Mouse (Mus musculus) spleen, postnatal 14 days (tissue): ENCODE measurements around the gene Kdelc1.

Experiments
- DNase-seq, 2 experiments: peaks; one replicate each; pipeline ENCODE4 v3.0.0; 2021 to 2022; ENCODE audit warnings: low spot score in 2 of 2

Gene Kdelc1

DNA sequence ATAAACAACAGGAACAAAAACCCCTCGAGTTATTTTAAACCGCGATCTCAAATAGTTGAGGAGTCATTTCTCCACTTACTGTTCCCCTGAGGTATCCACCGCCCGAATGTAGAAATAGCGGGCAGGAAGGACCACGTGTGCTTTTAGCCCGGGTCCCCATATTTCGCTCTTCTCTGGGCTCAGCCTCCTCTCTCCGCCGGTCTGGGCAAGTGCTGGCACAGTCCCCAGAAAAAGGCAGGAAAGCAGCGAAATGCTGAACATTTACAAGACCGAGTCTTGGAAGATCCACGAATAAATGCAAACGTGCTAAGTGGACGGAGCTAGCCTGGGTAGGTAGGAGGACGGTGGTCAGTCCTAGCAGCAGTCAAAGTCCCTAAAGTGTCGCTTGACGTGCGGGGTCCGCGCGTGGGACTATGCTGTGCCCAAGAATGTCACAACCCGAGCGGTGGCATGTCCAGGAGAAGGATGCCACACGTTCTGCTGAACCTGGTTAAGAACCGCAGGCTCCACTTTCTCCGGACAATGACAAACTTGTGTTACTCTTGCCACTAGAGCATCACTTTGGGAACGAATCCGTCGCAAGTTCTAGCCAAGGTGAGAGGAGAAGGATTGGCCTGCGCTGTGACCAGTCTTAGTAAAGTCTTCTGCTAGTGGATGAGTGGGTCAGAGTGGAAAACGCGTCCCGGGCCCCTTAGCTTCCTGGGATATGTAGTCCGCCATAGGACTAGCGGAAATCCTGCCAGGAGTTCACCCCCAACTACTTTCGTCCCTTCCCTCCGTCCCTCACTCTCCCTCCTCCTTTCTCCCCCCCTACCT lies at the start of gene Kdelc1, which contains the start of gene Bivm:
Gene Kdelc1, minus strand, starts transcription at position 570 of the 816 bp plus-strand sequence.
Gene Bivm, plus strand, starts transcription at position 719 of the 816 bp plus-strand sequence.
- peak; percentile 29 to 45 for DNase-seq

DNA sequence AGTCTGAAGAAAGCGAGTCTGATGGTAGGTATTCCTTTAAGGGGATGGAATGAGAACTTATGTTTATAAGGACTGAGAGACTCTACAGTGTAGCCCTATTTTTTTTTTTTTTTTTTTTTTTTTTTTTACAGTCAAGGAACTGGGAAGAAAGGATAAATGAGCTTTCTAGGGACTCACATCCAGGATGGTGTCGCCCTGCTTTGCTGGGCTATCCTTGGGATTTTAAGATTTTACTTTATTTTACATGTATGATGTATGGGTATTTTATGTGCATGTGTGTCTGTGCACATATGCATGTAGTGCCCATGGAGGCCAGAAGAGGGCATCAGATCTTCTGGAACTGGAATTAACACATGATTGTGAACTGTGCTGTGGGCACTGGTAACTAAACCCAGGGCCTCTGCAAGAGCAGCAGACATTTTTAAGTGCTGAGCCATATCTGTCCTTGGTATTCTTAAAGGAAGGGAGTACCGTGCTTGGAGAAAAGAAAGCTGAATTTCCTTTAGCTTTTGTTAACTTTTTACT lies 49.3 kb upstream of the Kdelc1 start:
- no peak for DNase-seq

DNA sequence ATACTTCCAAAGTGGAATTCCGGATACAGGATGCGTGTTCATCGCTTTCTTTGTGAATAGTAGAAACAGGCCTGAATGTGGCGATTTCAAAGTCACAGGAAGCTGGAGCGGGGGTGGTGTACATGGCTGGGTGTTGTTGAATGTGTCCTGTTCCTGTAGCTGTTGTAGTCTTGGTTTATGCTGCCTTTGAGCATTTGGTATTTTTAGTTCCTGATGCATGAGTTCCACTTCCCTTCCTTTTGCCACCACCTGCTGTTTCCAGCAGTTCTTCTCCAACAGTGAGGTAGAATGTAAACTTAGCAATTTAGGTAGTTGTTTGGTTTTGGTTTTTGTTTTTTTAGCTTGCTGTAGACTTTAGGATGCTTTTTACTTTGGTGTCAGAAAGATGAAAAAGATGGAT lies 43.8 kb upstream of the Kdelc1 start:
- DNase-seq = no peak

DNA sequence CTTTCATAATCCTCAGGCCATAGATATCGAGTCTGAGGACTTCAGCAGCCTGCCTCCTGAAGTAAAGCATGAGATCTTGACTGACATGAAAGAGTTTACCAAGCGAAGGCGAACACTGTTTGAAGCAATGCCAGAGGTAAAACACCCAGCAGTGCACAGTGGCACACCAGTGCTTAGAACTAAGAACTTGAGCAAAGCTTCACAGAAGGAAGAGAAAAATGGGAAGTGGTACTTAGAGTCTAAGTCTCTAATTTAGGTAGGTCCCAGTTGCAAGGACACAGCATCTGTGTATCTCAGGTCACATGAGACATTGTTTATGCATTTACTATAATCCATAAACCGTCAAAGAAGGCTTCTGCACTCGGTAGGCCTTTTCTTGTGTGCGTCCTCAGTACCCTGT lies 43.2 kb upstream of the Kdelc1 start:
- no peak for DNase-seq

DNA sequence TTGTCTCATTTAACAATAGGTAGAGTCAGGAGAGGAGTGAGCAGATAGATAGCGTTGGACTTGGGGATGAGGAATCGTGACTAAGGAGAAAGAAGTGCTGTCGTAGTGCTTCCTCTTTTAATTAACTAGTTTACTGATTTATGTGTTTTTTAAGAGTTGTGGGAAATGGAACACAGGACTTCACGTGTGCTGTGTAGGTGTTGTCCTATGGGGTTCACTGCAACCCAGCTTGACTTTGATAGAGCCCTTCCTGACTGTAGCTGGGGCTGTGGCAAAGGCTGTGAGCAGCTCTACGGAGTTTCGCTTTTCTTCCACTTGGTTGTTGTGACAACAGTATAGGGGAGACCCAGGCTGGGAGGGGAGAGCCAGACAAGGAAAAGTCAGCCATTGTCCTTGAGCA lies 39.7 kb upstream of the Kdelc1 start:
- DNase-seq = no peak

DNA sequence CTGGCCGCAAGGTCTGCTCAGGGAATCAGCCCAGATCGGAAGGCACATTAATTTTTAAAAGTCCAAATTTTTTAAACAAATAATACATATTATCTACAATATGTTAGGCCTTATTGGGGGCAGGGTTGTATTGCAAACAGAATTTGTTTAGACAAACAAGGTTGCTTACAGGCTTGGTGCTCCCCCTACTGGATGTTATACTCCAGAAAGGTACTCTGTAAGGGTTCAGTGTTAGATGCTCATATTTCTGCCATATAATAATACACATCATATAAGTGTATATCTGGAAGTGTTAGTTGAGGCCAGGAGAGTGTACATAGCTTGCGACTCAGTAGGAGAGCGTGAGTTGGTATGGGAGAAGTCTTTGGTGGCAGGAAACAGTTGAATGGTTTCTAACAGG lies 36.7 kb upstream of the Kdelc1 start:
- no peak for DNase-seq

DNA sequence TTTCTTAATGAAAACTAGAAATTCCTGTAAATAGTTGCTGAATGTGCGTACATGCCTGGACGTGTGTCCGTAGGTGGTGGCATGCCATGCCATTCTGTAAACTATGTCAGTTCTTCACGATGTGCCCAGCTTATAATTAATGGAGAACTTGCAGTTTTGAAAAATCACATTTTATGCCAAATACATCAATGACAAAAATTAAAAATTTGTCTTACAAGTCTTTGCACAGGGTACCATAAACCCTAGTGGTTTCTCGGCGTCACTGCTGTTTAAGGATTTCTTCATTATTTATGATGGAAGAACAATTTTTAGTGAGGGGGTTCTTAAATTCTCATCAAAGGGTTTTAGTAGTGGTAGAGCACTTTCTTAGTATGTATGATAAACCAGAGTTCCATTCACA lies 30.1 kb upstream of the Kdelc1 start:
- no peak for DNase-seq

DNA sequence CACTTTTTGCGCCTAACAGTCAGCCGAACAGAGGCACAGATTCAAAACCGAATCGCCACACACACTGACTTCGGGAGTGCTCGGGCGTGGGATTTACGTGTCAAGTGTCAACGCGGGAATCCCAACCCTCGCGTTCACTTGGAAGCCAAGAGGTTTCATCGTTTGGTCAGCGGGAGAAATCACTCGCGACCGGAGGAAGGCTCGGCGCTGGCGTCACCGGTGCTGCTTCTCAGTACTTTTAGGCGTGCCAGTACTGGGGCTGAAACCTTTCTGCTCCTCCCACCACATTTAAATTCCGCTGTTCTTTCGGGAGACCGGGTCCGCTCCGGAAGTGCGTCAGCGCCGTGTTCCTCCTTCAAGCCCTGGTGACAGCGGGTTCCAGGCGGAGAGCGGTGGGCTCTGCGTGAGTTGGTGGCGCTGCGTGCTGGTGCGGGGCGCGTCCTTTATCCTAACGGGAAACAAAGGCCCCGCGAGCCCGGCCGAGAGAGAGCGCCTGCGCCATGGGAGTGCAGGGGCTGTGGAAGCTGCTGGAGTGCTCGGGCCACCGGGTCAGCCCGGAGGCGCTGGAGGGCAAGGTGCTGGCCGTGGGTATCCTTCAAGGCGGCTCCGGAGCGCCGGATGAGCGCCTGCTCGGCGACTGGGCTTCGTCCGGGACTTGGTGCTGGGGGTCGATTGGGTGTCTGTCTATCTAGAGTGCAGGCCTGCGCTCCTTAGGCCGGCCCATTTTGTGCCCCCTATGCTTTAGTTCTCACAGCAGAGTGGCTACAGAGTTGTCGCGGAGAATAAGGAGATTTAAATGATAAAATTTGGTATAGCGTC lies 29.2 kb upstream of the Kdelc1 start, which contains the start of gene Ercc5:
Gene Ercc5, plus strand, starts transcription at position 182 of the 819 bp plus-strand sequence.
- DNase-seq = peak; percentile 49 to 55

DNA sequence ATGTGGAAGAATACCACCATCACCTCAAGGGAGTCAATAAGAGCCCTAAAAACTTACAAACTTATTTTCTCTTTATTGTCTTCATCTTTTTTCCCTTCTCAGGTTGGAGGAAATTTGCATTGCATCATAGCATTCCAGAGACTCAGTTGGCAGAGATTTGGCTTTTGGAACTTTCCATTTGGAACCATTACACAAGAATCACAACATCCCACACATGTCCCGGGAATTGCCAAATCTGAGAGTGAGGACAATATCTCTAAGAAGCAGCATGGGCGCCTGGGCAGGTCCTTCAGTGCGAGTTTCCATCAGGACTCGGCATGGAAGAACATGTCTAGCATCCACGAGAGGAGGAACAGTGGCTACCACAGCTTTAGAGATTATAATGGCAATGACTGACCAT lies 24.1 kb upstream of the Kdelc1 start:
- DNase-seq = no peak

DNA sequence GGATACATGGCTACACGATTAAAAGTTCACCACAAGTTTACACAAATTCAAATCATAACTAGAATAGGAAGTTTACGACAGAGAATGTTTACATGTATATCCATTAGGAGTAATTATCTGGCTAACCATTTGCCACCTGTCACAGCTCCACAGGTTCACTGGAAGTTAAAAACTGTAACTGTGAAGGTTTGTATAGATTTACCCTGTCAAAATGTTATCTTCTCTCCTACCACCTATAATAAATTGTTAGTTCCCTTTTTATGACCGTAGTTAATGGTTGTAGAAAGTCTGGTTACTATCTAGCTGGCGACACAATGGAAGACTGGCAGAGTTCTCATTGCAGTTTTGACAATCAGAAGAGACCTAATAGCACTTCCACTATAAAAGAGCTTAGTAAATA lies 21.6 kb upstream of the Kdelc1 start:
- DNase-seq = no peak

DNA sequence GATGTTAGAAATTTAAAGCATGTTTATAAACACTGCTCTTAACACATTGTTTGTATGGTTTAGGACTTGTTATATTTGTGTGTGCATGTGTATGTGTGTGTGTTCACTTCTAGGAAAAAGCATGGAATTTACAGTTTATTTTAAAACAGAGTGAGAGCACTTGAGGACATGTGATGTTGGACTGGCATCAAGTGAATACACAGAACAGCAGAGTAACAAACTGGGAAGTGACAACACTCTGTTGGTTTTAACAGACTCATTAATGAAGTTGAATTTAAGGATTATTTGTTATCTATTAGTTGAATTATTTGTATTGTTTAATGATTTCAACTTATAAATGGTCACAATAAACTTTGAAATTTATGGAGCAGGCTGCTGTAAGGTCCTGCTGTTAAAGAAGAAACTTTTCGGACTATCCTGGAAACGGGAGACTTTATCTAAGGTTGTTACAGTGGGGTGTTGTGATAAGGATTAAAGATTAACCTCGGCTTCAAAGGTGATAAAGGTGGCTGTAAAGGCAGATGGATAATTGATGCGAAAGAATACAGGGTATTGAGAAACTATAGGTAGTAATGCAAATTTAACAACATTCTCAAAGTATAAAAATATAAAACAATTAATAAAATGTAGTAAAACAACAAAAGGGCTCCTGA lies 11.4 kb upstream of the Kdelc1 start:
- DNase-seq = no peak

DNA sequence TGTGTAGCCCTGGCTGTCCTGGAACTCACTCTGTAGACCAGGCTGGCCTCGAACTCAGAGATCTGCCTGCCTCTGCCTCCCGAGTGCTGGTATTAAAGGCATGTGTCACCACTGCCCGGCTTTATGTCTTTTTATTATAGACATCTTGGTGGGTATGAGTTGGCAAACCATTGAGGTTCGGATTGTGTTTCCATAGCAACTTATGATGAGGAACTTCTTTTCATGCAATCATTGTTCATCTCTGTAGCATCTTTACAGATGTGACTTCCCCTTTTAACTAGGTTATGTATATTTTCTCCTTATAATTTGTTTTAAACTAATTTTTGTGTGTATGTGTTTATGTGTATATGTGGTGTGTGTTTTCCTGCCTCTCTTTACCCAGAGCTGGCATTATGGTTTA lies 7.0 kb upstream of the Kdelc1 start:
- no peak for DNase-seq

DNA sequence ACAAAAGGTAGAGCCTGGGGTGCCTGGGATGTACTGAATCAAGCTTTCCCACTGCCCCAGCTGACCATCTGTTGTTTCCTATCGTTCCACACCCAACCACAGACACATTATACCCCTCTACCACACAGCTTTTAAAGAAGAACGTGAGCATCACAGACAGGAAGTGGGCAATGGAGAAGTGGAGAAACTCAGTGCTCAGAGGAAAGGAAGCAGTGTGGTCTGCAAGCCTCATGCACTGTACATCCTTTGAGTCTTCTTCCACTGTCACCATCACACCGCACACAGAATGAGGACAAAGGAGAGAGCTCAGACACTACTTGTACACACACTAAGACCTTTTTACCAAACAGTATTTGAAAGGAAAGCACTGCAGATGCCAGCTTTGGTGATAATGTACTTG lies 3.6 kb upstream of the Kdelc1 start:
- DNase-seq = no peak

DNA sequence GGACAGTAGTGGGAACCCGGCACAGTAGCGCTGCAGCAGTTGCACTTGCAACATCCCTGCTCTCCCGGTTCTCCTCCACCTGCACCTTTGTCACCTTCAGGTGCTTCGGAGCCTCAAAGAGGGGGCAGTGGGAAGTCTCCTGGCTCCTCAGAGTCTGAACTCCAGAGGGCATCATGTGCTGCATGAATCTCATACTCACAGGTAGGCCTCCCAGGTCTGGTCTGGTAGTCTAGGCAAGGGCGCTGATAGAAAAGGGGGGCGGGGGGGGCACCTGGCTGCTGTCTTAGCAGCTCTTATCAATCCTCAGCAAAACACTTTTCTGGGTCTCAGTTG lies 1.4 kb upstream of the Kdelc1 start:
- no peak for DNase-seq

DNA sequence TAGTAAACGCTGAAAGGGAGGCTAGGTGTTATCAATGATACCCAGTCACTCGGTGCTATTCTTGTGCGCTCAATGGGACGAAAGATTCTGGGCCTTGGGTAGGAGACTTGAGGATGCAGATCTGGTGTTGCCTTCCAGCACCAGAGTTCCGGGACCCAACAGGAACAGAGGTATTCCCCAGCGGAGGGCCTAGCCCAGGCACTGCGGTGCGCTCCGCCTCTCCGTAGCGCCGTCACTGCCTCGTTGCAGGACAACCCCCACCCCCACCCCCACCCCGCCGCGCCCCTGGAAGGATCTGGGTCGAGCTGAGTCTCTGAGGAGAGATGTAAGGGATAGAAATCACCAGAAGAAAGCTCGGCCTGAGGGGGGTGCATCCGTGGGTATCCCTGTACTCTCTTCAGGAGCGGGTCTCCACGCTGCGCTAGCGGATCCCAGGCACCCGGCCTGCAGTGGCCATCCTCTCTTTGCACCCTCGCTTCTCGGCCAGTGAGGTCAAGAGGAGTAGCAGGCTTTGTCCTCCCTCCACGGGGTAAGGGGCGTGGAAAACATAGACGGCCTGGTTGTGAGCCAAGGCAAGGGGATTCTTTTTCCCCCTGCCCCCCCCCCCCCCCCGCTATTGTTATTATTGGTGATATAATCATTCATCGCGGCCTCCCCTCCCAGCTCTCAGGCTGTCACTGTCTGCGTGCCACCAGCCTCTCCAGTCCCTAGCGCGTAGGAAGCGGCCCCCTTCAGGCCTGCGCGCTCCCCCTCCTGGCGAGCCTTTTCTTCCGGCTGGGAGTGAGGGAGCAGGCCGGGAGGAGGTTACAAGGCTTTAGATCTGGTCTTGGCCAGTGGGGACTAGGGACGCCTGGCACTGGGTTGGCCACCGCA lies 829 bp upstream of the Kdelc1 start:
- DNase-seq = peak; percentile 29 to 51

DNA sequence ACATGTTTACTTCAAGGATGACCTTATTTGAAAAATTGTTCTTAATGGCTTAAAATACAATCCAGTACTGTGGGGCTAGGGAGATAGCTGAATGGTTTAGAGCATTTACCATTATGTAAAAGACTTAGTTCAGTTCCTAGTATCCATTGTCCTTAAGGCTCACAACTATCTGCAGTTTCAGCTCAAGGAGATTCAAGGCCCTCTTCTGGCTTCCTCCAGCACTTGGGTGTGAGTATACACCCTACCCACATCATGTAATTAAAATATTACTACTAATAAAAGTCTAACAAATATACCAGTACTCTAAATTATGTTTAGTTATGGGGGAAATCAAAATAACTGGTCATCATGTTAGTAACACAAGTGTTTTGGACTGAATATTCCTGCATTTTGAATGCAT lies 1.0 kb downstream of the Kdelc1 start:
- DNase-seq = no peak

DNA sequence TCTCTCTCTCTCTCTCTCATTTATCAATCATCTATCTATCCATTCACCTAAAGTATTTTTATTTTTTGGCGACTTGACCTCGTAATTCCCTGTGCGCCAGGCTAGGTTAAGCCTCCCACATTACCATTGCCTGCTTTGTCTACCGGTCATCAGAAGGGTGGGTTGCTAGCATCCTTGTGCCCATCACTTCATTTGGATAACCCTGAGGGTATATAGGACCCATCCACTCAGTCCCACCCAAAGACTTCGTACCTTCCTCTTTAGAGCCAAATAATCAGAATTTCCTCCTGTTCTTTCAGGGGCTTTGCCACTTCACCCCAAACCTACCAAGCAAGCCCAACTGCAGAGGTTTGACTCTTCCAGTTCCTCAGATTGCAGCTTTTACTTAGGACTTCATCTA lies 15.7 kb downstream of the Kdelc1 start:
- DNase-seq = no peak

DNA sequence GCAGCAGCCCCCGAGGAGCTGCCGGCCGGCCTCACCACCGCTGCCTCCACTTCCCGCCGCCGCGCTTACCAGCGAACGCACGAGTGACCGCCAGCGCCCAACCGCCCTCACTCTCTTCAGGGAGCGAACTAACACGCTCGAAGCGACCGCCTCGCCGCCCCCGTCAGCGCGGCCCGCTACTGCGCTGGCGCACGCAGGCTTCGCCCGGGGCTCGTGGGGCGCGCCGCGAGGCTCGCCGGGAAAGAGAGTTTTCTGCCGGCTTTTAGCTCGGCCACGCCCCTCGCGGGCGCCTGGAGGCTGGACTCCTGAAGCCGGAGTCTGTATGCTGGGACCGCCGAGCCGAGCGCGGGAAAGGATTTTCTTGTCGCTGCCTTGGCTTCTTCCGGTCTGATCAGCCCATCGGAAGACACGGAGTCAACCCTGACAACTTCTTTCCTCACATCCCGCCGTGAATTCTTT lies 16.3 kb downstream of the Kdelc1 start, which contains the start of gene Tex30:
Gene Tex30, minus strand, starts transcription at position 183 of the 459 bp plus-strand sequence.
- DNase-seq = peak; percentile 86 to 88

DNA sequence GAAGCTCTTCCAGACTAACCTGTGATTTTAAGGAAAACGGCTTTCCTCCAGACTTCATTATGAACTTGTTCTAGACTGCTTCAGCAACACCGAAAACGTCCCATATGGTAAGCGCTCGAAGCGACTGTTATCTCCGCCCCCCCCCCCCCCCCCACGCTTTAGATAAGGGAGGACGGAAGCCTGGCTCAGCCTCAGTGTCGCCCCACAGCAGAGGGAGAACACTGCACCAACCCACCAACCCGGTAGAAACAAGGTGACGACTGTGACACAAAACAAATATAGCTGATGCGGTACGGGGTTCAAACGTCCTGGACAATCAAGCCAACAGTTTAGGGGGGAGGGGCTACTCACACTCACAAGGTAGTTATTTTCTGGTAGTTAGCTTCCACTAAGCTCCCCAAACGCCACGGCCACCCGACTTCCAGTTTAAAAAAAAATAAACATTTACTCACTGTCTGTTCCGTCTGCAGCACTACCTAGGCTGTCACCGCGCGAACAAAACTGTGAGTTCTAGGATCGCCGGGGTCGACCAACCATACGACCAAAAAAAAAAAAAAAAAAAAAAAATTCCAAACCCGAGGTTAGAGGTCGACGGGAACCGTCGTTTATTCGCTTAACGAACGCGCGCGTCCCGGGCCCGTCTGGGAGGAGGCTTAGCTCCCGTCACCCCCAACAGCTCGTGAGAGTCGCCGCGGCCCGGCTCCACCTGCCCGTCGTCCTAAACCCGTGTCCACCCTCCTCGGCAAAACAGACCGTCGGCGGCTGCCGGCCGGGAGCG lies 17.0 kb downstream of the Kdelc1 start:
- DNase-seq = peak; percentile 28 to 35

DNA sequence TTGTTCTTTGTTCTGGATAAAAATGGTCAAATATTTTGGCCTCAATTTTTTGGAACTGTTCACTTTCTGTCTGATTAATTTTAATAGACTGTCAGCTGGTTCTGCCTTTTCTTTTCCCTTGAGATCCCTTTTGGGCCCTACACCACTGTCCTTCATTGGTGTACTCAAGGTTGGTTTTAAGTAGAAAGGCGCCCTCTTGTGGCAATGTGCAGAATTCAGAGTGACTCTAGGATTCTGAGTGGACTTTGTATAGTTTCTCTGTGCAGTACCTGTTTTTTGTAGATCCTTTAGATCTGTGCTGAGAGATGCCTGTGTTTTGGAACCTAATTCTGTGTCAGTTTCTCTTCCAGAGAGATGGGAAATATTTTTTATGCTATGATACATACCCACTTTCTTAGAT lies 54.0 kb downstream of the Kdelc1 start:
- DNase-seq = peak in 1 of 2 experiments; percentile 58
